Mouse (Mus musculus) cerebral cortex, adult 2 months (tissue): ENCODE data around the gene Six4.

Experiments used
- WGBS: fragments of 180-500 bp; shearing (Covaris S2); methylation state at CpG from one replicate; pipeline ENCODE4 v1.1.7; 2018; 5-methylcytosine and 5-hydroxymethylcytosine counted together

Six4 gene

GRCm38 (mm10) chr12:73113196-73113595 is at the start of gene Six4:
TSS of gene Six4 (minus strand) at chr12:73113456.
- 1% methylated on average over 20 of the region's 20 CpGs for whole genome bisulfite sequencing

GRCm38 (mm10) chr12:73162408-73163181 is 49.3 kb upstream of the Six4 start:
- WGBS: 65% methylated on average over 13 of the region's 13 CpGs

GRCm38 (mm10) chr12:73160341-73160740 is 47.1 kb upstream of the Six4 start:
- WGBS: 37% methylated on average over 4 of the region's 4 CpGs

- WGBS: 93% methylated on average over 4 of the region's 4 CpGs
These were observed 40.9 kb upstream of the Six4 start for GRCm38 (mm10) chr12:73154150-73154549.

DNA sequence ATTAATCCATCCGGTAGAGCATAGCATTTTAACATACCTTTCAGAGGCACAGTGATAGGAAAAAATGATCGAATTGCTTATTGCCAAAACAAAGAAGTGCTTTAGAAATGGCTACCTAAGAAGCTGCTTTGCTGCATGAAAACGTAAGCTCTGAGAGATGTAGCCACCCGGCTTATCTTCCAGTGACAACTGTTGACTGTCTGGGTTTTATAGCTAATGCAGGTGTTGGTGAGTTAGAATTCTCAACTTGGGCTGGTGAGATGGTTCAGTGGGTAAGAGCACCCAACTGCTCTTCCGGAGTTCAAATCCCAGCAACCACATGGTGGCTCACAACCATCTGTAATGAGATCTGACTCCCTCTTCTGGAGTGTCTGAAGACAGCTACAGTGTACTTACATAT is 37.8 kb upstream of the Six4 start:
- 93% methylated on average over 5 of the region's 5 CpGs for WGBS

GRCm38 (mm10) chr12:73147236-73147635 is 34.0 kb upstream of the Six4 start:
- 65% methylated on average over 3 of the region's 3 CpGs for WGBS

DNA sequence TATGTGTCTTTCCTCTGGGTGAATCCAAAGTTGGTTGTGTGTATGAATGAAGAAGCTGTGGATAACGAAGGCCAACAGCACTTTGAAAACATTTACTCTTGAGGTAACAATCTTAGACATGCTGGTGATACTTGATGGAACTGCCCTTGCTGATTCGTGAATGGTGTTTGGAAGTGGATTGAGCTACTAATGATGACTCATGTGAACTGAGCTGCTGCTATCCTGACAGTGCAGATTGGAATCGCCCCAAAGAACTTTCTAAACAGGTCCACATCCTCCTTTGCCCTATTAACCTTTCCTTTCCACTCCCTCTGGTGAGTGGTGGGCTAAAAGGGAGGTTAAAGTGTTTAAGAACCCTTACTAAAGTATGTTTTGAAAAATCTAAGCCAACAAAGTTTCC is 27.5 kb upstream of the Six4 start:
- 90% methylated on average over 3 of the region's 3 CpGs for WGBS

- 64% methylated on average over 4 of the region's 4 CpGs for WGBS
These were observed 12.0 kb upstream of the Six4 start for GRCm38 (mm10) chr12:73125250-73125649.

- WGBS: under 1% methylated on average over 23 of the region's 23 CpGs
These were observed 10.1 kb upstream of the Six4 start, which contains the start of gene Mnat1 for GRCm38 (mm10) chr12:73123093-73124041. TSS of gene Mnat1 (plus strand) at chr12:73123717.

DNA sequence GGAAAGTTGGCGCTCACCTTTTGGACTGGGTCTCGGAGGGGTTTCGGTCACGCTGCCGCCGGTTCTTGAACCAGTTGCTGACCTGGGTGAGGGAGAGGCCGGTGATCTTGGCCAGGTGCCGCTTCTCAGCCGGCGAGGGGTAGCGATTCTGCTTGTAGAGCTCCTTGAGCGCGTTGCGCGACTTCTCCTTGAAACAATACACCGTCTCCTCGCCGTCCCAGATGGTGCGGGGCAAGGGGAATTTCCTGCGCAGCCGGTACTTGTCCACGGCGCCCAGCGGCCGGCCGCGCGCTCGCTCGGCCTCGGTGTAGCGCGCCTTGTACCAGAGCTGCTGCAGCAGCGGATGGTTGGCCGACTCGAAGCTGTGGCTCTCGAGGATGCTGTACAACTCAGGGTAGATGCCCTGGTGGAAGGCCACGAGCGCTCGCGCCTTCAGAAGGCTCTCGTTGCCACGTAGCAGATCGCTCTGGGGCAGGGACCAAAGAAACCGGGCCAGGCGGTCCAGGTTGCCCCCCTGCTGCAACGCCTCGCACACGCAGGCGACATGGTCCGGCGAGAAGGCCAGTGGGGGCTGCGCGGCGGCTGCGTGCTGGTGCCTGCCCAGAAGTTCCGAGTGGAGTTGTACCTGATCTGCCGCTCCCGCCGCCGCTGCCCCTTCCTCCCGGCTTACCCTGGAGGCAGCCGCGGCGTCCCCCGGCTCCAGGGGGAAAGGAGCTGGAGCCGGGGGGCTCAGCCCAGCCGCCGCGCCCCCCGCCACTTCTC is 749 bp downstream of the Six4 start:
- under 1% methylated on average over 63 of the region's 71 CpGs for WGBS

GRCm38 (mm10) chr12:73111561-73112325 is 1.5 kb downstream of the Six4 start:
- 2% methylated on average over 44 of the region's 44 CpGs for WGBS

- WGBS: 36% methylated on average over 23 of the region's 23 CpGs
These were observed 2.7 kb downstream of the Six4 start for GRCm38 (mm10) chr12:73110431-73111111.

DNA sequence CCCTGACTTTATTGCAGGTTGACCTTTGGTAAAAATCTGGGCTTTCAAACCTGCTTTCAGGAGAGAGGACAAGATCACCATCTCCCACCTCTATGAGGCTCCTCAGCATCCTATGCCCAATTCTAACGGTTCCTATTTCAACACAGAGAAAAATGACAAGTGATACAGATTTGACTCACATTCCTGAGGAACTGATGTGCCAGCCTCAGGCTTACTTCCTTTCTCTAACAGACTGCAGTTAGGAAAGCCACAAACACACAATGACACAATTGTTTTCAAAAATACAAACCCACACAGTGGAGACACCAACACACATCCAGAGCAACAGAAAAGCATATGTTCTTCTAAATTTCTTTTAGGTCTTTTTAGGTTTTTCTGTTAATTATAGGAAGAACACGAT is 5.4 kb downstream of the Six4 start:
- WGBS: 57% methylated on average over 2 of the region's 2 CpGs

- 95% methylated on average over 12 of the region's 12 CpGs for WGBS
These were observed 9.5 kb downstream of the Six4 start for GRCm38 (mm10) chr12:73103713-73104112.

- WGBS: 94% methylated on average over 4 of the region's 4 CpGs
These were observed 14.7 kb downstream of the Six4 start for GRCm38 (mm10) chr12:73098593-73098992.

DNA sequence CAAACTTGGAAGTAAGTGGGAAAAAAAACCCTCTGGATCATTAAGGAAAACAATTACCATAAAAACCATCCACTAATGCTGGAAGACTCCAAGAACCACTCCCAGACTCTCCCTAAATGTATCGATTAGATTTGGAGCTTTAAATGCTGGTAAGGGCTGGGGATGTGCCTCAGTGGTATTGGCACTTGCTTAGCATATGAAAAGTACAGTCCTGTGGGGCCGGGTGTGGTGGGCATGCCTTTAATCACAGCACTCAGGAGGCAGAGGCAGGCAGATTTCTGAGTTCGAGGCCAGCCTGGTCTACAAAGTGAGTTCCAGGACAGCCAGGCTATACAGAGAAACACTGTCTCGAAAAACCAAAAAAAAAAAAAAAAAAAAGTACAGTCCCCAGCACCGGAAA is 17.1 kb downstream of the Six4 start:
- 87% methylated on average over 5 of the region's 5 CpGs for WGBS

- 56% methylated on average over 2 of the region's 2 CpGs for WGBS
These were observed 18.7 kb downstream of the Six4 start for GRCm38 (mm10) chr12:73094605-73095004.

DNA sequence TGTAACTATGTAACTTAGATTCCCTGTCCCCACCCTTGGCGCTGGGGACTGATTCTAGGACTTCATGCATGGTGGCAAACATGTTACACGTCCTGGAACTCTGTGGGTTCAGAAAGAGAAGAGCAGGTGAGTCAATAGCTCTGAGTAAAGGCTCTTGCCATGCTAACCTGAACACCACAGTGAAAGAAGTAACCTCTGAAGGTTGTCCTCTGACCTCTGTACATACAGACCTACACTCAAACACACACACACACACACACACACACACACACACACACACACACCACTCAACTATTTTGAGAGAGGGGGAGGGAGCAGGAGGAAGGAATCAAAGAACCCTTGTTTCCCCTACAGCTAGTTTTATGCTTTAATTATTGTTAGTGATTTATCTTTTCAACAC is 19.1 kb downstream of the Six4 start:
- 91% methylated on average over 2 of the region's 2 CpGs for WGBS

DNA sequence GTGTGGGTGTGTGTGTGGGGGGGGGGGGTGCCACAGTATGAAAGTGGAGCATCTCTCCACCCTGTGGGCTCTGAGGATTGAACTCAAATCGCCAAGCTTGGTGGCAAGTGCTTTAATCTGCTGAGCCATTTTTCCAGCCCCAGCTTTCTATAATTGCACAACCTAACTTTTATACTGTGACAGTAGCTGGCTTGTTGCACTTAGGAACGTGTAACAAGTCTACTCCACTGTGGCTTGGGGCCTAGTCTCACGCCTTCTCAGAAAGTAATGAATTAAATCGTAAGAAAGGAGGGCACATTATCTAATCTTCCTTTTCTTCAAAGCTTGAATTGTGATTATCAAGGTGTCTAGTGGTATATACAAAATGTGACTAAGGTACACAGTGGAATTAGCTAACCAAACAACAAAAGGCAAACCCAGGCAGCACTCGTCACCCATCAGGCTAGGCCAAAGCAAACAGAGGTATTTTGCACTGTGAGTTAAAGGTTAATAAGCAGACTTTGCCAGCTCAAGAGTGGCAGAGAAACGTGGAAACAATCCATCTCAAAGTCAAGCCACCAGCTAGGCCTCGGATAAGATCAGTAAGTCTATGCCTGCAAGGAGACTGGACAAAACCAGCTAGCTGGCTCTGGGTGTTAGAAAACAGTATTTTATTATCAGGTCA is 22.5 kb downstream of the Six4 start:
- 88% methylated on average over 7 of the region's 7 CpGs for WGBS

DNA sequence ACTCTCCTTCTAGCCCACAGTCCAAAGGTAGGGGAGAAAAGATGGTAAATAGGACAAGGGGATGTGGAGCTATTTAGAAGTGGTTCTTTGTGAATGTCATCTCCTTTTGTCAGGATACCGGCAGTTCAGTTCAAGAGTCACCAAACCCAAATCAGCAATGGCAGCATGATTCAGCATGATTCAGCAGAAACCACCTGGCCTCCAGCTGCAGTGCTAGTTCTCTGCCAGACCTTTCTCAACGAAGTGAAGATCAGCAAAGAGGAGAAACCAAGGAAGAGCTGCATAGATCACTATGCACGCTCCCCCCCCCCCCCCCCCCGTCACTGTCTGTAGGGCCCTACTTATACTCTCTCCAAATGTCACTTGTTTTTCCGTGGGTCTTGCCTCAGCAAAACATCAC is 24.3 kb downstream of the Six4 start:
- 68% methylated on average over 5 of the region's 5 CpGs for WGBS
